Mouse (Mus musculus) testis, adult 2 months (tissue): Measurements from ENCODE around the gene Xylt1. TPM values are rescaled to one million over a fixed set of nuclear protein-coding genes. Genes with fewer than 3 reads are reported as not detected.

Experiments
- H3K27ac ChIP-seq: fragments of 200-500 bp; 2 replicates; pipeline ENCODE4 v1.5.1; 2012; ENCODE audit warnings: low read depth, low read length; ENCODE audit not compliant: control insufficient read depth, insufficient read depth
- H3K27me3 ChIP-seq: fragments of 200-500 bp; 2 replicates; pipeline ENCODE4 v1.6.1; 2012; ENCODE audit warnings: mild to moderate bottlenecking, low read length, moderate library complexity; ENCODE audit not compliant: control insufficient read depth, insufficient read depth
- H3K36me3 ChIP-seq: fragments of 200-500 bp; 2 replicates; pipeline ENCODE4 v1.6.1; 2012; ENCODE audit warnings: mild to moderate bottlenecking, low read length; ENCODE audit not compliant: control insufficient read depth, insufficient read depth
- H3K4me1 ChIP-seq: fragments of 200-500 bp; 2 replicates; pipeline ENCODE4 v1.6.1; 2012; ENCODE audit warnings: low read length; ENCODE audit not compliant: control insufficient read depth, insufficient read depth
- H3K4me3 ChIP-seq: fragments of 200-500 bp; 2 replicates; pipeline ENCODE4 v1.5.1; 2012; ENCODE audit warnings: low read depth, mild to moderate bottlenecking, low read length, moderate library complexity, mixed read lengths; ENCODE audit not compliant: control insufficient read depth
- CTCF ChIP-seq: fragments of 200-500 bp; IDR thresholded peaks from 2 replicates; pipeline ENCODE4 v1.5.1; 2012; ENCODE audit warnings: low read depth, mild to moderate bottlenecking, inconsistent platforms, low read length, moderate library complexity; ENCODE audit not compliant: control insufficient read depth, insufficient read depth, insufficient replicate concordance
- POLR2A ChIP-seq: fragments of 200-500 bp; IDR thresholded peaks from 2 replicates; pipeline ENCODE4 v1.6.1; 2012; ENCODE audit warnings: low read depth, mild to moderate bottlenecking, inconsistent platforms, low read length, moderate library complexity; ENCODE audit not compliant: control insufficient read depth
- polyA plus RNA-seq: library from polyadenylated mRNA; depleted of rRNA; stranded (reverse); fragments of >200 nt; gene quantifications from 2 replicates; pipeline ENCODE4 v1.2.3, GENCODE M21; 2012

The Xylt1 gene
- polyA plus RNA-seq, 1 experiment, result 0.79 TPM

GRCm38 (mm10) chr7:117494210-117494609, 113.4 kb downstream of the Xylt1 start:
- Histone ChIP-seq H3K27ac (no peak overlapping the region), H3K27me3 (no peaks in the 10 kb centered on the region)
- TF ChIP-seq CTCF (no peak), POLR2A (no peak)

DNA sequence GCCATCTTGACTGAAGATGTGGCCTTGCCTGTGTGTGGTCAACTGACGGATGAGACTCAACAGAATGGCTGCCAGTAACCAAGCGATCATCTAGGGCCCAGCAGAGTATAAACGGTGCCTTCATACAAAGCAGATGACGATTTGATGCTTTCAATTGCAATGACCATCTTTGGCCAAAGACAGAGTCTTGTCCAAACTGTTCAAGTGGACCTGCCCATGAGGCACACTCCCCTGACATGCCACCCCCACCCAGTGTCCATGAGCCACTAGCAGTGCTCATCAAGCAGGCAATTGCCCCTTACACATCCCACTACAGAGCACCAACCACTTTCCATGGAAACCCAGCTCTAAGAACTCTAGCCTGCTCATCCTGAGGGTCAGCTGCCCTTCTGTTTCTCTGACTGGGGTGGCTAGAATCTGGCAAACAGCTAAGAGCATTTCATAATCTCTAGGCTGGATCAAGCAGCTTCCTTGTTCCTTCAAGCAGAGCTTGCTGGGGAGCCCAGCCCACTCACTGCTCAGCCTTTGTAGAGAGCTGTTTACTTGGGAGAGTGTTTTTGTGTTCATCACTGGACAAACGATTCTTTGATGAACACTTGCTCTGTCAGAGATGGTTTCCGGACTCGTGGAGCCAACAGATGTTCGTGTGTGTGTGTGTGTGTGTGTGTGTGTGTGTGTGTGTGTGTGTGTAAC, 114.0 kb downstream of the Xylt1 start:
- H3K27ac ChIP-seq, result no peak overlapping the region; the same call in 1 of the 2 replicates
- H3K36me3 ChIP-seq, result no peaks in the 10 kb centered on the region
- peaks cover 2% of the 10 kb centered on the region; the same call in 1 of the 2 replicates for H3K4me1 ChIP-seq
- no peaks in the 10 kb centered on the region for H3K27me3 ChIP-seq
- TF ChIP-seq CTCF (no peak), POLR2A (no peak)
- no peak overlapping the region for H3K4me3 ChIP-seq

More at GRCm38 (mm10) chr7:117494210-117494609, 113.4 kb downstream of the Xylt1 start:
- Histone ChIP-seq H3K4me3 (no peak overlapping the region), H3K4me1 (peaks cover 2% of the 10 kb centered on the region; the same call in 1 of the 2 replicates), H3K36me3 (no peaks in the 10 kb centered on the region)

DNA sequence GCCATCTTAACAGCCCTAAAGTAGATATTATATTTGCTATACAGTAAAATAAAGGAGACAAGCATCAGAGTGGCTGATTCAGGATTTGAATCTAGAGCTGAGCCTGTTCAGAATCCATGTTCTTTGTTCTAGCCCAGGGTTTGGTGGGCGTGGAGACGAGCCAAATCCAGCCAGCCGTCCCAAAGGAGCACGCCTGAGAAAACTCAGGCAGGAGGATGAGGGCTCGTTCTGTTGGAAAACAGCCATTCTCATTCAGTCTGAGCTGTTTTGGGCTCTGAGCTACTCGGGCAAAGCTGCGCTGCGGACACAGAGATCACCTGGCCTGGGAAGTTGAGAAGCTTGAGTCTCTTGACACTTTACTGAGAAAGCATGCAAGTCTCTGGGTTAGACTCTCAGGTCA, 115.0 kb downstream of the Xylt1 start:
- TF ChIP-seq CTCF (no peak), POLR2A (no peak)
- Histone ChIP-seq H3K27me3 (no peaks in the 10 kb centered on the region), H3K4me1 (peaks cover 2% of the 10 kb centered on the region; the same call in 1 of the 2 replicates), H3K4me3 (no peak overlapping the region), H3K27ac (no peak overlapping the region), H3K36me3 (no peaks in the 10 kb centered on the region)

- no peak for TF ChIP-seq CTCF
- TF ChIP-seq POLR2A, result no peak
- Histone ChIP-seq H3K27me3 (no peaks in the 10 kb centered on the region), H3K36me3 (no peaks in the 10 kb centered on the region), H3K4me3 (no peak overlapping the region), H3K4me1 (peaks cover 2% of the 10 kb centered on the region; the same call in 1 of the 2 replicates), H3K27ac (no peak overlapping the region)
Measured at GRCm38 (mm10) chr7:117498173-117498572, 117.4 kb downstream of the Xylt1 start.

DNA sequence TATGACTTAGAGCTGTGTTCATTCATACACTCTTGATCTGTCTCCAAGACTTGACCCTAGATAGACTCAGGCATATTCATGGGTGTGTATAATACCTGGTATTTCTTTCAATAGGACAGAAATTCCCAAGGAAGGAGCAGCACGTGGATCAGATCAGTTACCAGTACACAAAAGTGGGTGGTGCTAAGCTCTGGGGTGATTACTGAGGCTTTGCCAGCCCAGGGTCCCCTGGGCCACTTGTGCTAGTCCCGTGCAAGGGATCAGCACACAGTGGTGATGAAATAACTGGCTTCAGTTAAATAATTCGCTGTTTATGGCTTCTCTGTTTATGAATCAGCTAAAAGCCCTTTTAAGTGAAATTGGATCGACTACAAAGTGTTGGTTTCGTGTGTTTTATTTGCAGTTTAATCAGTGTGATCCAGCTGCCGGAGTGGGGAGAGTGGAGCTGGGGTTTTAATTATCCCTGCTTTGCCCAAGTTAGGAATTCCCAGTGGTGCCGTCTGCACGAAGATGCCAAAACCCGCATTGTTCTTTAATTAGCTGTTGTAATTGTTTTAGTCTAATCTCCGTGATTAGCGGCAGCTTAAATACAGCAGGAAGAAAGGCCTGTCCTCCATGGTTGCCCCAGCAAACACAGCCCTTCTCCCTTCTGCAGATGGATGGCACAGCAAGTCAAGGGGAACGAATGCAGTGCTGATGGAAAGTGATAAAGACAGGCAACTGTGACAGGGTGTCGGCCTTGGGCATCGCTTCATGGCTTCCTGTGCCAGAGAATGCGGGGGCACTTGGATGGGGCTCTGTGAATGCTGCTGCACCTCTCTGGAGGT, 120.8 kb downstream of the Xylt1 start:
- H3K27me3 ChIP-seq, result no peaks in the 10 kb centered on the region
- no peak for TF ChIP-seq POLR2A
- TF ChIP-seq CTCF, result no peak
- H3K36me3 ChIP-seq, result no peaks in the 10 kb centered on the region

GRCm38 (mm10) chr7:117502415-117502814, 121.6 kb downstream of the Xylt1 start:
- TF ChIP-seq CTCF, result no peak
- no peak for TF ChIP-seq POLR2A
- Histone ChIP-seq H3K4me1 (no peaks in the 10 kb centered on the region), H3K27me3 (no peaks in the 10 kb centered on the region), H3K27ac (no peak overlapping the region), H3K4me3 (no peak overlapping the region), H3K36me3 (no peaks in the 10 kb centered on the region)

More for the DNA sequence above, 120.8 kb downstream of the Xylt1 start:
- no peak overlapping the region for H3K4me3 ChIP-seq
- no peaks in the 10 kb centered on the region for H3K4me1 ChIP-seq
- no peak overlapping the region for H3K27ac ChIP-seq

DNA sequence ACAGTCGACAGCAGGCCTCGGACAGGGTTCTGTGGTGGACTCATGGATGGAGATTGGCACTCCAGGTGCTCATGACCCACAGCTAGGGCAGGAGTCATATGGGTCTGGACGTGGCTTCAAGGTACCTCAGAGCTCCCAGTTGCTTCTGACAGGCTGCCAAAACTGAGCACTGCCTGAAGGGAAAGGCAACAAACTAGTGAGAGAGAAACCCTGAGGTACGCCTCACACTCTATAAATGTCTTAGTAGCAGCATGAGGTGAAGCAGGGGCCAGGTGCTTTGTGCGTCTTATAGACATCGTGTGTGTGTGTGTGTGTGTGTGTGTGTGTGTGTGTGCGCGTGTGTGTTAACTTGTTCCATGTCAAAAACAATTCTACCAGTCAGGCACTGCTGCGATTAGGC, 122.9 kb downstream of the Xylt1 start:
- H3K27me3 ChIP-seq, result no peaks in the 10 kb centered on the region
- no peak overlapping the region for H3K4me3 ChIP-seq
- TF ChIP-seq CTCF, result no peak
- TF ChIP-seq POLR2A, result no peak
- no peaks in the 10 kb centered on the region for H3K36me3 ChIP-seq
- no peak overlapping the region for H3K27ac ChIP-seq
- no peaks in the 10 kb centered on the region for H3K4me1 ChIP-seq
